Mouse (Mus musculus): Measurements from ENCODE around the gene Mss51. TPM values are rescaled to one million over a fixed set of nuclear protein-coding genes. Genes with fewer than 3 reads are reported as not detected.
A peak's percentile ranks its signal among the peaks of the same experiment; 100 is the strongest.

Gene Mss51
- polyA plus RNA-seq, 1 experiment from 2014 or later, result 0.38 TPM

GRCm38 (mm10) chr14:20447209-20447608 lies 49.5 kb downstream of the Mss51 start:
- Histone ChIP-seq H3K27me3 (ENCODE audit: control insufficient read depth, insufficient read depth, low read length) (no peaks in the 10 kb centered on the region), H3K4me1 (replicated peaks; ENCODE audit: control insufficient read depth, insufficient read depth) (no peaks in the 10 kb centered on the region), H3K4me3 (ENCODE audit: low read depth, low read length) (no peak overlapping the region), H3K9ac (ENCODE audit: low read length) (no peak overlapping the region), H3K4me2 (replicated peaks; ENCODE audit: low read depth) (no peak overlapping the region), H3K27ac (replicated peaks) (no peak overlapping the region), H3K9me3 (ENCODE audit: control insufficient read depth, low read length) (no peaks in the 10 kb centered on the region), H3K36me3 (ENCODE audit: control insufficient read depth, insufficient read depth, low read length) (no peaks in the 10 kb centered on the region)
- no peak for ATAC-seq (ENCODE audit: low FRiP score, low TSS enrichment)
- DNase-seq (ENCODE audit: low spot score), result no peak
- WGBS, result 43% methylated on average over 12 of the region's 12 CpGs
- TF ChIP-seq CTCF (IDR thresholded peaks at IDR 0.05; ENCODE audit: low read depth), result no peak
- TF ChIP-seq EP300 (optimal IDR thresholded peaks at IDR 0.05), result no peak

GRCm38 (mm10) chr14:20442252-20442651 lies 54.4 kb downstream of the Mss51 start:
- Histone ChIP-seq H3K27ac (replicated peaks) (no peak overlapping the region), H3K9ac (ENCODE audit: low read length) (no peak overlapping the region), H3K4me2 (replicated peaks; ENCODE audit: low read depth) (no peak overlapping the region), H3K9me3 (ENCODE audit: control insufficient read depth, low read length) (no peaks in the 10 kb centered on the region), H3K4me1 (replicated peaks; ENCODE audit: control insufficient read depth, insufficient read depth) (no peaks in the 10 kb centered on the region), H3K36me3 (ENCODE audit: control insufficient read depth, insufficient read depth, low read length) (no peaks in the 10 kb centered on the region), H3K27me3 (ENCODE audit: control insufficient read depth, insufficient read depth, low read length) (no peaks in the 10 kb centered on the region), H3K4me3 (ENCODE audit: low read depth, low read length) (no peak overlapping the region)
- 60% methylated on average over 17 of the region's 17 CpGs for WGBS
- DNase-seq (ENCODE audit: low spot score) (peak; percentile 18), ATAC-seq (ENCODE audit: low FRiP score, low TSS enrichment) (no peak)
- TF ChIP-seq CTCF (IDR thresholded peaks at IDR 0.05; ENCODE audit: low read depth) (no peak), EP300 (optimal IDR thresholded peaks at IDR 0.05) (no peak)

DNA sequence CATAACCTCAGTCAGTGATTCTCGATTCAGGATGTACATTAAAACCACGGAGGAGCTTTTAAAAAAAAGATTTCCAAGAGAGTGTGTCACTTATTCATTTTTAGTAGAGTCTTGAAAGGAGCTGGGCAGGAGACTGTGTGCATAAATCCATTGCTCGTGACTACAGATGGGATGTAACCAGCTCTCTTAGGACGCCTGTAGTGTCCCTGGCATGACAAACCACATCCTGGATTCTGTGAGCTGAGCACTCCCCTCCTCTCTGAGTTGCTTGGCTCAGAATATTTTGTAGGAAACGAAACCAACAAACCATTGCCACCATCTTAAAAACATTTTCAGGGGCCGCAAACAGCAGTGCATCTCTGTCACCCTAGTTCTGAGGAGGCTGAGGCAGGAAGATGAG lies 59.7 kb downstream of the Mss51 start:
- DNase-seq (ENCODE audit: low spot score) (no peak), ATAC-seq (ENCODE audit: low FRiP score, low TSS enrichment) (no peak)
- Histone ChIP-seq H3K9me3 (ENCODE audit: control insufficient read depth, low read length) (no peaks in the 10 kb centered on the region), H3K4me2 (replicated peaks; ENCODE audit: low read depth) (no peak overlapping the region), H3K36me3 (ENCODE audit: control insufficient read depth, insufficient read depth, low read length) (no peaks in the 10 kb centered on the region), H3K27ac (replicated peaks) (no peak overlapping the region), H3K4me3 (ENCODE audit: low read depth, low read length) (no peak overlapping the region), H3K4me1 (replicated peaks; ENCODE audit: control insufficient read depth, insufficient read depth) (no peaks in the 10 kb centered on the region), H3K27me3 (ENCODE audit: control insufficient read depth, insufficient read depth, low read length) (no peaks in the 10 kb centered on the region), H3K9ac (ENCODE audit: low read length) (no peak overlapping the region)
- 61% methylated on average over 6 of the region's 6 CpGs for WGBS
- no peak for TF ChIP-seq EP300 (optimal IDR thresholded peaks at IDR 0.05)
- TF ChIP-seq CTCF (IDR thresholded peaks at IDR 0.05; ENCODE audit: low read depth), result no peak

Other genes with a start within 250 kb of the Mss51 start
- 4.8 and 5.7 TPM in 2 replicates for gene Kcnk16, start 227.7 kb downstream of the Mss51 start, polyA plus RNA-seq (2015; fragmentation: Nextera tagmentation; extraction: Ambion mirVana)
- gene Nudt13, start 202.2 kb downstream of the Mss51 start, polyA plus RNA-seq (2015; fragmentation: Nextera tagmentation; extraction: Ambion mirVana), result 11.6 and 11.8 TPM in 2 replicates
- 21.5 and 23.4 TPM in 2 replicates for gene Ecd, start 148.8 kb downstream of the Mss51 start, polyA plus RNA-seq (2015; fragmentation: Nextera tagmentation; extraction: Ambion mirVana)
- gene Fam149b, start 148.7 kb downstream of the Mss51 start, polyA plus RNA-seq (2015; fragmentation: Nextera tagmentation; extraction: Ambion mirVana), result 13.5 and 14.8 TPM in 2 replicates
- 41.7 and 42.7 TPM in 2 replicates for gene Dnajc9, start 108.0 kb downstream of the Mss51 start, polyA plus RNA-seq (2015; fragmentation: Nextera tagmentation; extraction: Ambion mirVana)
- 65.0 and 77.4 TPM in 2 replicates for gene Mrps16, start 103.3 kb downstream of the Mss51 start, polyA plus RNA-seq (2015; fragmentation: Nextera tagmentation; extraction: Ambion mirVana)
- 0.16 and 0.25 TPM in 2 replicates for gene Cfap70, start 44.7 kb downstream of the Mss51 start, polyA plus RNA-seq (2015; fragmentation: Nextera tagmentation; extraction: Ambion mirVana)
- 82.4 and 86.3 TPM in 2 replicates for gene Anxa7, start 16.8 kb downstream of the Mss51 start, polyA plus RNA-seq (2015; fragmentation: Nextera tagmentation; extraction: Ambion mirVana)
- gene Ppp3cb, start 49.7 kb upstream of the Mss51 start, polyA plus RNA-seq (2015; fragmentation: Nextera tagmentation; extraction: Ambion mirVana), result 21.2 and 22.7 TPM in 2 replicates
- 3.3 and 3.4 TPM in 2 replicates for gene Usp54, start 144.2 kb upstream of the Mss51 start, polyA plus RNA-seq (2015; fragmentation: Nextera tagmentation; extraction: Ambion mirVana)
- gene Myoz1, start 159.6 kb upstream of the Mss51 start, polyA plus RNA-seq (2015; fragmentation: Nextera tagmentation; extraction: Ambion mirVana), result 0.10 TPM in 1 of 2 replicates, not detected in the other
- 0.30 and 0.42 TPM in 2 replicates for gene Synpo2l, start 171.5 kb upstream of the Mss51 start, polyA plus RNA-seq (2015; fragmentation: Nextera tagmentation; extraction: Ambion mirVana)
- gene Sec24c, start 177.4 kb upstream of the Mss51 start, polyA plus RNA-seq (2015; fragmentation: Nextera tagmentation; extraction: Ambion mirVana), result 41.4 and 42.9 TPM in 2 replicates
- 13.0 and 13.7 TPM in 2 replicates for gene Fut11, start 198.1 kb upstream of the Mss51 start, polyA plus RNA-seq (2015; fragmentation: Nextera tagmentation; extraction: Ambion mirVana)
- 145 and 159 TPM in 2 replicates for gene Chchd1, start 206.1 kb upstream of the Mss51 start, polyA plus RNA-seq (2015; fragmentation: Nextera tagmentation; extraction: Ambion mirVana)
- 13.6 and 13.7 TPM in 2 replicates for gene Zswim8, start 210.7 kb upstream of the Mss51 start, polyA plus RNA-seq (2015; fragmentation: Nextera tagmentation; extraction: Ambion mirVana)
- 9.6 and 12.0 TPM in 2 replicates for gene Ndst2, start 237.7 kb upstream of the Mss51 start, polyA plus RNA-seq (2015; fragmentation: Nextera tagmentation; extraction: Ambion mirVana)